Mouse (Mus musculus) hindbrain, embryonic 10.5 days (tissue): ENCODE data around the gene Kpnb1. TPM values are rescaled to one million over a fixed set of nuclear protein-coding genes. Genes with fewer than 3 reads are reported as not detected.
"Not testable (repeated sequence)": the region's sequence is repeated elsewhere in the genome, so short reads cannot be mapped to it uniquely, and the experiment has no call there.

ENCODE experiments used
- DNase-seq: peaks from one replicate; pipeline ENCODE4 v3.0.0-alpha.2; 2017; ENCODE audit warnings: low spot score
- H3K27ac ChIP-seq: fragments of 300-500 bp; sonication (generic); 2 replicates; pipeline ENCODE4 v1.5.1; 2016; ENCODE audit warnings: mild to moderate bottlenecking, moderate library complexity
- H3K27me3 ChIP-seq: fragments of 300-500 bp; sonication (generic); 2 replicates; pipeline ENCODE4 v1.6.1; 2016; ENCODE audit warnings: mild to moderate bottlenecking; ENCODE audit not compliant: poor library complexity, insufficient read depth, severe bottlenecking
- H3K36me3 ChIP-seq: fragments of 300-500 bp; sonication (generic); 2 replicates; pipeline ENCODE4 v1.6.1; 2016; ENCODE audit warnings: mild to moderate bottlenecking, moderate library complexity
- H3K4me1 ChIP-seq: fragments of 300-500 bp; sonication (generic); replicated peaks from 2 replicates; pipeline ENCODE4 v1.6.1; 2016; ENCODE audit warnings: mild to moderate bottlenecking
- H3K4me3 ChIP-seq: fragments of 300-500 bp; sonication (generic); 2 replicates; pipeline ENCODE4 v1.5.1; 2016; ENCODE audit warnings: mild to moderate bottlenecking, moderate library complexity
- H3K9me3 ChIP-seq: fragments of 300-500 bp; sonication (generic); 2 replicates; pipeline ENCODE4 v1.6.1; 2016; ENCODE audit warnings: mild to moderate bottlenecking, moderate library complexity
- whole genome bisulfite sequencing: fragments of 180-500 bp; shearing (Covaris S2); methylation state at CpG from one replicate; pipeline ENCODE4 v1.1.7; 2016; 5-methylcytosine and 5-hydroxymethylcytosine counted together
- polyA plus RNA-seq: library from polyadenylated mRNA; unstranded; fragments of >200 nt; fragmentation: Nextera tagmentation; extraction: Ambion mirVana; gene quantifications from 2 replicates; pipeline ENCODE4 v1.2.1, GENCODE M21; 2016

The Kpnb1 gene
- polyA plus RNA-seq, 1 experiment from 2014 or later, result 62.5 TPM

DNA sequence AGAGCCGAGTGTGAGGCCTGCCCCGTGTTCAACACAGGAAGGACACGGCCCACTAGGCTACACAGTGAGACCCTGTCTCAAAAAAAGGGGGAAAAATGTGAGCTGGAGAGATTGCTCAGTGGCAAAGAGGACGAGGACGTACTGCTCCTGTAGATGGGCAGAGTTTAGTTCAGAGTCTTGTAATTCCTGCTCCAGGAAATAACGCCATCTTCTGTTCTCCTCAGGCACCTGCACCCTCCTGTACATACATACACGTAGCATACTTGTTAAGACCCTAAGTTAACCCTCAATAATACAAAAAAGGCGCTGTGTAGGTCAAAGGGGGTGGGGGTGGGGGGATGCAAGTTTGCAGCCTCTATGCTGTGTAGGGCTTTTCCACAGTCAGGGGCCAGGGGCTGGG, 9.3 kb upstream of the Kpnb1 start:
- Histone ChIP-seq H3K36me3 (peaks cover 7% of the 10 kb centered on the region; the same call in 1 of the 2 replicates), H3K27me3 (no peaks in the 10 kb centered on the region), H3K4me3 (no peak overlapping the region), H3K27ac (no peak overlapping the region), H3K9me3 (no peaks in the 10 kb centered on the region), H3K4me1 (no peaks in the 10 kb centered on the region)
- DNase-seq, result no peak
- 79% methylated on average over 8 of the region's 8 CpGs for WGBS

DNA sequence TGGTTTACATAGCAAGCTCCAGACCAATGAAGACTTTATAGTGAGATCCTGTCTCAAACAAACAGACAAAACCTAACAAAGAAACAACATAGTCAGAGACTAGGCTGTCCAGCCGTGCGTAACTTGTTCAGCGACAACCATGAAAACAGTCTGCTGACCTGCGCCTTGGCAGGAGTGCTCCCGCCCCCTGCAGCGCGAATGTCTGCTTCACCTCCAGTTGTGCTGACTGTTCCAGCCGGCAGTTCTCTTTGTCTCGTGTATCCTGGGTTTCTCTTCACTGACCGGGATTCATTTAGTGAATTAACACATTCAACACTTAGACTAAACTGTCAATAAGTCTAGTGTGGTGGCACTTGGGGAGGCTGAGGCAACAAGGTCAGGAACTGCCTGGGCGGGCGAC, 8.9 kb upstream of the Kpnb1 start:
- Histone ChIP-seq H3K27ac (no peak overlapping the region), H3K9me3 (no peaks in the 10 kb centered on the region), H3K36me3 (peaks cover 10% of the 10 kb centered on the region; the same call in 1 of the 2 replicates), H3K4me1 (no peaks in the 10 kb centered on the region), H3K4me3 (no peak overlapping the region), H3K27me3 (no peaks in the 10 kb centered on the region)
- 62% methylated on average over 12 of the region's 12 CpGs for WGBS
- DNase-seq, result no peak

DNA sequence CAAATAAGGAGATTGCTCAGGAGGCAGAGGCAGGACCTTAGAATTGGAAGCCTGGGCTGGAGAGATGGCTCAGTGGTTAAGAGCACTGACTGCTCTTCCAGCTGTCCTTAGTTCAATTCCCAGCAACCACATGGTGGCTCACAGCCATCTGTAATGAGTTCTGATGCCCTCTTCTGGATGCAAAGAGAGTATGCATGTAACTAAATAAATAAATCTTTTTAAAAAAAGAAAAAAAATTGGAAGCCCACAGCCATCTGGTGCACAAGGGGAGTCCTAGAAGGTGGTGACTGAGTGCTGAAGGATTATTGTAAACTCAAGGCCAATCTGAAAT, 4.9 kb upstream of the Kpnb1 start:
- Histone ChIP-seq H3K27me3 (no peaks in the 10 kb centered on the region), H3K27ac (no peak overlapping the region), H3K4me3 (no peak overlapping the region), H3K36me3 (peaks cover 26% of the 10 kb centered on the region; the same call in 1 of the 2 replicates), H3K9me3 (no peaks in the 10 kb centered on the region), H3K4me1 (peaks cover 12% of the 10 kb centered on the region)
- DNase-seq, result no peak

DNA sequence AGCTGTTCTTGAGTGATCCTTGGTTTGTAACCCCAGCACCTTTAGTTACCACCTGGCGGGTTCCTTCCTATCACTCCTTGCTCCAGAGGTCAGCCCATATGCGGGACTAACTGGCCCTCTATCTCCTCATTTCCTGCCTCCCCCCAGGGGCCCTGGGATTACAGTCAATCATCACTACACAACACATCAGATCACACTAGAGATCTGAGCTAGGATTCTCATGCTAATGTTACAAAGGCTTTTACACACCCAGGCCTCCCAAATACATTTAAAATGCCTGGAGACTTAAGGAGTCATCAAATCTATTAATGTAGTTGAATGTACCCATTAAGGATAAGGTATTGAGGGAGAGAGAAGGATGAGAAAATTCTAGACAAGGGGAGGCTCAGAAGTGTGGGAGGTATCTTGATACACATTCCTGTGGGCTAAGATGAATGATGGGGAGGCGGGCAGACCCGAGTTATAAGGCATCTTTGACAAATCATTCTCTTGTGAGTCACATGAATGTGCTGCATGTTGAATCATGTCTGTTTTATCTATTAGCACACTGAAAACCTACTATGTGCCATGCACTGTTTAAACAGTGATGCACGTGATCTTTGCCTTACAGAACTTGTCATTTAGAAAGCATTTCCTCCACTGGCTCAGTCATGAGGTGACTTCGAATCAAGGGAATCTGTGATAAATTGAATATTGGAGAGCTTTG, 4.4 kb upstream of the Kpnb1 start:
- 80% methylated on average over 6 of the region's 6 CpGs for WGBS
- Histone ChIP-seq H3K36me3 (peaks cover 29% of the 10 kb centered on the region; the same call in 1 of the 2 replicates), H3K27ac (no peak overlapping the region), H3K4me1 (peaks cover 12% of the 10 kb centered on the region), H3K27me3 (no peaks in the 10 kb centered on the region), H3K4me3 (no peak overlapping the region), H3K9me3 (no peaks in the 10 kb centered on the region)
- DNase-seq, result no peak

DNA sequence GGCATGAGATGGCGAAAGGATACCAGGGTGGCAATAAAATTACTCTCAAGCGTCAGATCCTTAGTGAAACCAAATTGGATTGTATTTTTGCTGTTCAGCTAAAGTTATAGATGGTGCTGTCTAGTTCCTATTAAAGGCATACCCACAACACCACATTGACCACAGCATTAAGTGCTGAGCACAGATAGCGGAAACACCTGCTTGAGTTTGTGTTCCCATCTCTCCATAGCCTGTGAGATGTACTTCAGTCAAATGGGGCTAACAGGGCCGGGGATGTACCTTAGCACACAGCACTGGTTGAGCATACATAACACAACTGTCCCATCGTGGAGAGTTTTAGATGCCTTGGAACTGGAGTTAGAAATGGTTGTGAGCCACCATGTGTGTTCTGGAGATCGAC, 3.3 kb upstream of the Kpnb1 start:
- Histone ChIP-seq H3K9me3 (no peaks in the 10 kb centered on the region), H3K27ac (no peak overlapping the region), H3K4me3 (no peak overlapping the region), H3K4me1 (peaks cover 20% of the 10 kb centered on the region), H3K27me3 (no peaks in the 10 kb centered on the region), H3K36me3 (peaks cover 34% of the 10 kb centered on the region)
- WGBS, result 91% methylated on average over 6 of the region's 6 CpGs
- DNase-seq, result no peak

DNA sequence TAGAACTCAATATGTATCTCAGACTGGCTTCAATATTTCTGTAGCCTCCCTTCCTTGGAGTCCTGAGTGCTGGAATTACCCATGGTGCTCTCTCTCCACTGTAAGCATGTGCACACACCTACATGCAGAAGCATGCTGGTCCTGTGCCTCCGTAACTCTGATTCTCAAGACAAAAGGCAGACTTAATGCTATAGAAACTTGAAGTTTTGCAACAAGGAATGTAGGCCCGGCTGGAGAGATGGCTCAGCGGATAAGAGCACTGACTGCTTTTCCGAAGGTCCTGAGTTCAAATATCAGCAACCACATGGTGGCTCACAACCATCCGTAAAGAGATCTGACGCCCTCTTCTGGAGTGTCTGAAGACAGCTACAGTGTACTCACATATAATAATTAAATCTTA, 2.0 kb upstream of the Kpnb1 start:
- peaks cover 45% of the 10 kb centered on the region for H3K36me3 ChIP-seq
- peak overlapping the region; percentile 92 for H3K4me3 ChIP-seq
- not testable (repeated sequence) for H3K27ac ChIP-seq, H3K27me3 ChIP-seq, H3K9me3 ChIP-seq, DNase-seq
- WGBS, result 89% methylated on average over 6 of the region's 6 CpGs
- peaks cover 33% of the 10 kb centered on the region for H3K4me1 ChIP-seq

DNA sequence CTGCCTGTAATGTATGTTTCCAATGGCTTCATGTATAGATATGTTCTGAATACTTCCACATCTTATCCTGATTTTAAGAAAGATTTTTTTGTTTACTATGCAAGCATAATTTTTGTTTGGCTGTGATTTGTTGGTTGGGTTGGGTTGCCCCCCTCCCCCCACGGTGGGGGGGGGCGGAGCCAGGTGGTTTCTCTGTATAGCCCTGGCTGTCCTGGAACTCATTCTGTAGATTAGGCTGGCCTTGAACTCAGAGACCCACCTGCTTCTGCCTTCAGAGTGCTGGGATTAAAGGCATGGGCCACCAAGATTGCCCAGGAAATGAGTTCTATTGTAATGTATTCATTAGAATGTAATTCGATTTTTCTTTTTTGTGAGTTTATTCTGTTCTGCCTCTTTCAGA, 1.6 kb upstream of the Kpnb1 start:
- peaks cover 38% of the 10 kb centered on the region for H3K4me1 ChIP-seq
- peak overlapping the region; percentile 99 for H3K27ac ChIP-seq
- WGBS, result 42% methylated on average over 3 of the region's 3 CpGs
- no peaks in the 10 kb centered on the region for H3K9me3 ChIP-seq
- no peak for DNase-seq
- no peaks in the 10 kb centered on the region for H3K27me3 ChIP-seq
- H3K4me3 ChIP-seq, result peak overlapping the region; percentile 92
- H3K36me3 ChIP-seq, result peaks cover 45% of the 10 kb centered on the region

DNA sequence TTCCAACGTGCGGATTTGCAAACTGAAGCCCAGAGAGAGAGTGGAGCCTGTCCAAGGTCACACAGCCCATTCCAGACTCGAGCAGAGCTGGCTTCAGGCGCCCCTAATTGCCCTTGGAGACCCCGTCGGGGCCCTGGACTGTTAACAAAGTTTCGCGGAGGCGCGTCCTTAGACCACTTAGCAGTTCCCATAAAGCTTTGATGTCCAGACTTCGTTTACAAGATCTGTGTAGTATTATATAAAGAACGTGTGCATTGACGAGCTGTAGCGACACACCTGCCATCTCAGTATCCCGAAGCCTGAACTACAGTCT, 918 bp upstream of the Kpnb1 start:
- no peak for DNase-seq
- Histone ChIP-seq H3K4me1 (peaks cover 41% of the 10 kb centered on the region), H3K36me3 (peaks cover 52% of the 10 kb centered on the region), H3K27me3 (no peaks in the 10 kb centered on the region), H3K9me3 (no peaks in the 10 kb centered on the region), H3K4me3 (peak overlapping the region; percentile 92), H3K27ac (peak overlapping the region; percentile 99)
- under 1% methylated on average over 15 of the region's 15 CpGs for WGBS

DNA sequence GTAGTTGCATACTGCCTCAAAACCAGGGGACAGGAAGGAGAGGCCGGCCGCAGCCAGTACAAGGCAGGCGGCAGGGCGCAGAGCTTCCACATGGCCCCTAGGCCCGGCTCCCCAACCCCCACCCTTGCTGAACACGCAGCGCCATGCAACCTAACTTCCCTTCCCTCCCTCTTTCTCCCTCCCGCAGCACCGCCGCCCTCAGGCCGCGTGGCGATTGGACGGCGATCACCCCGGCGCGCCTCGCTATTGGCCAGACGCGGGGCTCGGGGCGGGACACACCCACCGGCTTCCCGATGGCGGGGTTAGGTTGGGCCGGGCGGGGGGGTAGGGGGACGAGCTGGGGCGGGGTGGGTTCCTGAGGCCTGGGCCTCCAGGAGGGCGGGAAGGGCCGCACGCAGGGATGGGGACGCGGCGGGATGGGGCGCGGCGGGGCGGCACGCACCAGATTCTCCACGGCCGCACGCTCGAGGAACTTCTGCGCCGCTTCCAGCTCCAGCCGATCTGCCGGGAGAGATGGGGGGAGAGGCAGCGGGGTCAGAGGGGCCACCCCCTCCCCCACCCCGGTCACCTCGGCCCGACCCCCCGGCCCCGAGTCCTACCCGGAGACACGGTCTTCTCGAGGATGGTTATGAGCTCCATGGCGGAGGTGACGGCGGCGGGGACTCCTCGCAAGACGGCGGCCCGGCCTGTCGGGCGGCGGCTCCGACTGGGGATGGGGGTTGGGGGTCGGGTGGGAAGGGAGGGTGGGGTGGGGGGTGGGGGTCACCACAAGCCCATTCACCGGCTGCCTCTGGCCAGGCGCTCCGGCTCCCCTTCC, 526 bp downstream of the Kpnb1 start:
- no peaks in the 10 kb centered on the region for H3K9me3 ChIP-seq
- H3K27ac ChIP-seq, result peak overlapping the region; percentile 99
- peak overlapping the region; percentile 92 for H3K4me3 ChIP-seq
- DNase-seq, result peak; percentile 98
- under 1% methylated on average over 71 of the region's 74 CpGs for WGBS
- peaks cover 41% of the 10 kb centered on the region for H3K4me1 ChIP-seq
- no peaks in the 10 kb centered on the region for H3K27me3 ChIP-seq
- H3K36me3 ChIP-seq, result peaks cover 66% of the 10 kb centered on the region

DNA sequence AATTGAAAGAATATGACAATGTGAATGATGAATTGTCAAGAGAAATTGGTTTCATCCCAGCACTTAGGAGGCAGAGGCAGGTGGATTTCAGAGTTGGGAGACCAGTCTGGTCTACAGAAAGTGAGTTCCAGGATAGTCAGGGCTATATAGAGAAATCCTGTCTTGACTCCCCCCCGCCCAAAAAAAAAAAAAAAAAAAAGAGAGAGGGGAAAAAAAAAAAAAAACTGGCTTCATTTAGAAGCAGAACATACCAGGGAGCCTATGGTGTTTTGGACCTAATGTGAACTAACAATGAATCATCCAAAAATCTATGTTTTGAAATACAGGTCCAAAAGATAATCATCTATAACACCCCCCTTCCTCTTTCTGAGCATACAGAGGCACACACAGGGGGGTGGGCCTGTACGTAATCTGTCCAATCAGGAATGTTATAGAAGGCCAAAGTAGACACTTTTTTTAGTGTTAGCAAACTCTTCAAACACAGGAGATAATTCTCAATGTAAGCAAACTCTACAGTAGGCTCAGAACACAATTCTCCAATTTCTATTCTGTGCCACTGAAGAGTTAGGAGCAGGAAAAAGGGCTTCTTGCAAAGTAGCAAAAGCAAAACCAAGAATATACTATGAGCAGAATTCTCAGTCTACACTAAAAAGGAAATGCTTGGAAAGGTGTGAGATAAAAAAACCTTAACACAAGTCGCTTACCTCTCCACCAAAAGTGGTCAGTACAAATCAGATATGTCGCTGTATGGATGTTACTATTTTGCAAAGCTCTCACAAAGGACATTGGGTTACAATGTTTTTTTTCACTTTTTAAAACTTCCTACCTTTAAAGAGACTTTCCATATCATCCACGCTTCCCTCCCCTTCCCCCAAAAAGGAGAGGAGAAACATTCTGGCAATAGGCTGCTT, 1.7 kb downstream of the Kpnb1 start:
- Histone ChIP-seq H3K27me3 (no peaks in the 10 kb centered on the region), H3K9me3 (no peaks in the 10 kb centered on the region), H3K4me1 (peaks cover 41% of the 10 kb centered on the region), H3K36me3 (peaks cover 69% of the 10 kb centered on the region), H3K27ac (peak overlapping the region; percentile 99), H3K4me3 (peak overlapping the region; percentile 92)
- WGBS, result 67% methylated on average over 5 of the region's 5 CpGs
- DNase-seq, result no peak

DNA sequence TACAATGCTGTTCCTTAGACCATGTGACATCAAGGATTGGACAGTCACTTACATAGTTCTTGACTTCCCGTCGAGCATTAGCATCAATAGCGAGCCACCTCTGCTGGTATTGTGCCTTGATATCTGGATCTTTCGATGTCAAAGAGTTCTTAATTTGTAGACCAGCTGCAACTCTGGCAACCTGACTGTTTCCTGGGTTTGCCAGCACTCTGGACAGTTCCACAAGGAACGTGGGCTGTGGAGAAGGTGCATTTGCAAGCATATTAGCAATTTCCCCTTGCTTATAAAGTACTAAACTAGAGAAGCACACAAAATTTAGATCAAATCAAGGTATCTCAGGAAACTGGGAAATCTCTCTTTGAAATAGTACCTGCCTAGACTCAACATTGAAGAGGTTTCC, 2.8 kb downstream of the Kpnb1 start:
- Histone ChIP-seq H3K4me1 (peaks cover 41% of the 10 kb centered on the region), H3K9me3 (no peaks in the 10 kb centered on the region), H3K27ac (no peak overlapping the region), H3K4me3 (0 out of 2 replicates have a peak overlapping the region, but pooled peaks have one; percentile 4), H3K36me3 (peaks cover 73% of the 10 kb centered on the region), H3K27me3 (no peaks in the 10 kb centered on the region)
- WGBS, result 84% methylated on average over 5 of the region's 5 CpGs
- no peak for DNase-seq

DNA sequence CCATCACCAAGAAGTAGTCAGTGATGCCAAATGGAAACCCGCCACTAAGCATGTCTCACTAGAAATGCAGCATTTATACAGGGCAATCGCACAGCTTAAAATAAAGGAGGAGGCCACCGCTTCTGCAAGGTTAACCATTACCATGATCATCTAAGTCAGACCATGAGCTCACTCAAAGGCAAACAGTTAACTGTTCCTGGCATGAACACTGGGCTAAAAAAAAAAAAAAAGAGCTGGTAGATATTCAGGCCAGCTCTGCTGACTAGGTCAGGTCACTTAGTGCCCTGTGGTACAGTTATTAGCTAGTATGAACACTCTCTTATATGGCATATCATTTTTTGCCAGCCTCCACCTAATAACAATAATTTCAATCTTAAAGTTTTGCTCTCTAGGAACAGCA, 5.2 kb downstream of the Kpnb1 start:
- peaks cover 94% of the 10 kb centered on the region for H3K36me3 ChIP-seq

DNA sequence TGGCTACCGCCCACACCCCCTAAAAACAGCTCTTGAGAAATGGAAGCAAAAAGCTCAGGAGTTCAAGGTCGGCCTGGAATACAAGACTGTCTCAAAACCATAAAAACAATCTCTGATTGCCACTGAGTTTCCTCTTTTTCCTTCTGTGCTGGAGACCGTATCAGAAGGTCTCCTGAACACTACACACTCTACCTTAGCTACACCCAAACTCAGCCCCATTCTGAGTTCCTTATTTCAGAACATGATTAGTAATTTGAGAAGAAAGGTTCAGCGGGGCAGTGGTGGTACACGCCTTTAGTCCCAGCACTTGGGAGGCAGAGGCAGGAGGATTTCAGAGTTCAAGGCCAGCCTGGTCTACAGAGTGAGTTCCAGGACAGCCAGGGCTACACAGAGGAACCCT, 6.6 kb downstream of the Kpnb1 start:
- no peak for DNase-seq
- H3K27me3 ChIP-seq, result no peaks in the 10 kb centered on the region
- peaks cover 100% of the 10 kb centered on the region for H3K36me3 ChIP-seq
- 87% methylated on average over 5 of the region's 5 CpGs for WGBS
- H3K27ac ChIP-seq, result no peak overlapping the region
- H3K4me1 ChIP-seq, result peaks cover 21% of the 10 kb centered on the region
- no peaks in the 10 kb centered on the region for H3K9me3 ChIP-seq
- H3K4me3 ChIP-seq, result no peak overlapping the region

More for the DNA sequence above, 5.2 kb downstream of the Kpnb1 start:
- Histone ChIP-seq H3K4me1 (peaks cover 29% of the 10 kb centered on the region), H3K9me3 (no peaks in the 10 kb centered on the region), H3K27me3 (no peaks in the 10 kb centered on the region), H3K27ac (no peak overlapping the region), H3K4me3 (no peak overlapping the region)
- no peak for DNase-seq
- 95% methylated on average over 3 of the region's 3 CpGs for WGBS
